Mouse (Mus musculus) midbrain, embryonic 12.5 days (tissue): ENCODE measurements around the gene H2-M5. TPM values are rescaled to one million over a fixed set of nuclear protein-coding genes. Genes with fewer than 3 reads are reported as not detected.
"Not testable (repeated sequence)": the region's sequence is repeated elsewhere in the genome, so short reads cannot be mapped to it uniquely, and the experiment has no call there.

Source experiments
- ATAC-seq: fragments of 200-750 bp; cut with Nextera tagmentation; 2 replicates; pipeline ENCODE4 v1.8.0; 2017; ENCODE audit warnings: low read depth, moderate TSS enrichment, moderate library complexity; ENCODE audit not compliant: low FRiP score
- H3K27ac ChIP-seq: fragments of 300-500 bp; sonication (generic); replicated peaks from 2 replicates; pipeline ENCODE4 v1.5.1; 2016; ENCODE audit warnings: mild to moderate bottlenecking
- H3K27me3 ChIP-seq: fragments of 300-500 bp; sonication (generic); 2 replicates; pipeline ENCODE4 v1.6.1; 2016; ENCODE audit warnings: mild to moderate bottlenecking
- H3K36me3 ChIP-seq: fragments of 300-500 bp; sonication (generic); 2 replicates; pipeline ENCODE4 v1.6.1; 2016
- H3K4me1 ChIP-seq: fragments of 300-500 bp; sonication (generic); 2 replicates; pipeline ENCODE4 v1.6.1; 2016
- H3K4me2 ChIP-seq: fragments of 300-500 bp; sonication (generic); replicated peaks from 2 replicates; pipeline ENCODE4 v1.6.1; 2016; ENCODE audit warnings: mild to moderate bottlenecking, moderate library complexity
- H3K4me3 ChIP-seq: fragments of 300-500 bp; sonication (generic); 2 replicates; pipeline ENCODE4 v1.5.1; 2016; ENCODE audit warnings: mild to moderate bottlenecking
- H3K9ac ChIP-seq: fragments of 300-500 bp; sonication (generic); replicated peaks from 2 replicates; pipeline ENCODE4 v1.6.1; 2016; ENCODE audit warnings: mild to moderate bottlenecking, moderate library complexity
- H3K9me3 ChIP-seq: fragments of 300-500 bp; sonication (generic); 2 replicates; pipeline ENCODE4 v1.6.1; 2016; ENCODE audit warnings: mild to moderate bottlenecking
- WGBS: fragments of 180-500 bp; shearing (Covaris S2); methylation state at CpG from one replicate; pipeline ENCODE4 v1.1.7; 2016; 5-methylcytosine and 5-hydroxymethylcytosine counted together
- polyA plus RNA-seq: library from polyadenylated mRNA; unstranded; fragments of >200 nt; fragmentation: Nextera tagmentation; extraction: Ambion mirVana; gene quantifications from 2 replicates; pipeline ENCODE4 v1.2.1, GENCODE M21; 2016

The H2-M5 gene
- polyA plus RNA-seq = 2.4 and 2.9 TPM in 2 replicates

DNA sequence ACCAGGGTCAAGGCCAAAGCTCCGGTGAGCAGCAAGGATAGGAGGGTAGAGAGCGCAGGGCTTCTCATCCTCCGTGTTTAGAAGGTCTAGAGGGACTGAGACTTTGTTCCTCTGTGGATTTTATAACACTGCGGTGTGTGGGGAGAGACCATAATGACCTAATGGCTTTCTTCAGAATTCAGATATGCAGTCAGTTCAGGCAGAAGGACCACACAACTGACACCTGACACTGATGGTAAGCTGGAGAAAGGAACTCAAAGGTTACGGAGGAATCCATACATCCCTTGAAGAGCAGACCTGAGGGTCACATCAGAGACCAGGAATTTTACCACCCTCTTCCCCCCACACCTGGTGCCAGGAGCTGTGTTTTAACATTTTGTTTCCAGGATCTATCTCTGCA, at the start of gene H2-M5:
TSS of gene H2-M5 (minus strand) at position 101 of the 400 bp plus-strand sequence.
- Histone ChIP-seq H3K4me1 (no peaks in the 10 kb centered on the region), H3K27ac (no peak within 1 kb of the TSS), H3K27me3 (peaks cover 36% of the 10 kb centered on the region), H3K9ac (no peak within 1 kb of the TSS), H3K4me2 (0 out of 2 replicates have a peak within 1 kb of the TSS, but pooled peaks have one; percentile 22), H3K9me3 (no peaks in the 10 kb centered on the region), H3K4me3 (no peak within 1 kb of the TSS), H3K36me3 (no peaks in the 10 kb centered on the region)
- WGBS = 25% methylated on average over 5 of the region's 5 CpGs
- ATAC-seq = no peak

DNA sequence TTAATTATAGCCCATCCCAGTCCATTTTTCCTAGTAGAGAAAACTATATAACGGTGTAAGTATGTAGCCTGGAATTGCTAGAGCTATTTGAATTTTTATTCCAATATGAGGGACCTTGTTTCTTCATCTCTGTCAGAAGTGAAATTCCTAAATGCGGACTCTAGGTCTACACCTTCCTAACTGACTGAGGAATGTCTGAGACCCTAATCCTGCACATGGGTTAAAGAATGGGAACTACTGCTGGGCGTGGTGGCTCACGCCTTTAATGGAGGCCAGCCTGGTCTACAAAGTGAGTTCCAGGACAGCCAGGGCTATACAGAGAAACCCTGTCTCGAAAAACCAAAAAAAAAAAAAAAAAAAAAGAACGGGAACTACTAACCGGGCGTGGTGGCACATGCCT, 39.8 kb upstream of the H2-M5 start:
- WGBS = 61% methylated on average over 8 of the region's 8 CpGs
- peak; percentile 47 for ATAC-seq
- Histone ChIP-seq H3K27me3 (no peaks in the 10 kb centered on the region), H3K36me3 (no peaks in the 10 kb centered on the region), H3K4me3 (peak overlapping the region; percentile 42), H3K9me3 (no peaks in the 10 kb centered on the region), H3K4me1 (0 out of 2 replicates have a peak, but pooled peaks cover 3% of the 10 kb centered on the region), H3K27ac (peak overlapping the region; percentile 98), H3K9ac (peak overlapping the region; percentile 59), H3K4me2 (peak overlapping the region; percentile 57)

DNA sequence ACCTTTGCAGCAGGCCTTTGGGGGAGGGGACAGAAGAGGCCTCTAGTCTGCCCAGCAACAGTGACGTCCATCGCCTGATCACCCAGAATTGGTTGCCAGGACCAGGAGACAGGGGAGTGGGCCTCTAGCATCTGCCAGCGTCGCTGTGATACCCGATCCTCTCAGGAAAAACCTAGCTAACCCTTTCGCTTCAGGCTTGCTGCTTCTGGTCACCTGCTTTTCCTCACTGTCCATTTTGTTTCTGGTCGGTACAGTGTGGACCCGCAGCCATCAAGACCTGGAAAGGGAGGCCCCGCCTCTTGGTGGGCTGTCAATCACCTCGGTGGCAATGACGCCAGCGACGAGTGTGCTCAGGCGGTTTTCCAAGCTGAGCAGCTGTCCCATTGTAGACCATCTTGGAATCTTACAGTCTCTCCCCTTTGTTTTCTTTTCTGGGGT, 39.4 kb upstream of the H2-M5 start:
- Histone ChIP-seq H3K27ac (peak overlapping the region; percentile 98), H3K9ac (peak overlapping the region; percentile 59), H3K9me3 (no peaks in the 10 kb centered on the region), H3K4me1 (0 out of 2 replicates have a peak, but pooled peaks cover 3% of the 10 kb centered on the region), H3K27me3 (no peaks in the 10 kb centered on the region), H3K4me3 (peak overlapping the region; percentile 42), H3K4me2 (peak overlapping the region; percentile 57), H3K36me3 (no peaks in the 10 kb centered on the region)
- WGBS = under 1% methylated on average over 14 of the region's 14 CpGs
- peak; percentile 99 for ATAC-seq

DNA sequence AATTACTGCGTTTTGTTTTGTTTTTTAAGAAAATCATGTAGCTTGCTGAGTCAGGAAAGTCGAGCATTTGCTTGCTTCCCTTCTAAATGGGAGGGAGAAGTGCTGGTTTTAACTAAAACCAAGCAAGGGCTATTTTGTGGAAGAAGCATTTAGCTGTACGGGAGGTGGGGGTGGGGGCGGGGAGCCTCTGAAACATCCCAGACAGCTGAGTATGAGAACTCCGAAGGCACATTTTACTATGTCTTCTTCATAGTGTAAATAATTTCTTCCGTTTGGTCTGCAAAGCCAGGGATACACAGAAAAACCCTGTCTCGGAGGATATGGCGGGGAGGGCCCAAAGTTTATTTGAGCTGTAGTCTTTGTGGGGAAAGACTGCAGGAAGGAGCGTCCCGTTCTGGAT, 38.9 kb upstream of the H2-M5 start:
- no peak; the same call in 1 of the 2 replicates for ATAC-seq
- Histone ChIP-seq H3K4me1 (0 out of 2 replicates have a peak, but pooled peaks cover 3% of the 10 kb centered on the region), H3K9me3 (no peaks in the 10 kb centered on the region), H3K4me2 (peak overlapping the region; percentile 57), H3K27ac (peak overlapping the region; percentile 98), H3K9ac (peak overlapping the region; percentile 59), H3K4me3 (peak overlapping the region; percentile 42), H3K27me3 (no peaks in the 10 kb centered on the region), H3K36me3 (no peaks in the 10 kb centered on the region)
- WGBS = 4% methylated on average over 10 of the region's 10 CpGs

- H3K36me3 ChIP-seq = no peaks in the 10 kb centered on the region
- H3K27ac ChIP-seq = peak overlapping the region; percentile 98; the same call in 1 of the 2 replicates
- no peak for ATAC-seq
- H3K4me2 ChIP-seq = no peak overlapping the region
- H3K27me3 ChIP-seq = no peaks in the 10 kb centered on the region
- WGBS = 94% methylated on average over 4 of the region's 4 CpGs
- H3K9ac ChIP-seq = no peak overlapping the region
- 0 out of 2 replicates have a peak, but pooled peaks cover 3% of the 10 kb centered on the region for H3K4me1 ChIP-seq
- no peak overlapping the region for H3K4me3 ChIP-seq
- H3K9me3 ChIP-seq = no peaks in the 10 kb centered on the region
Measured at GRCm38 (mm10) chr17:37027486-37027885, 38.1 kb upstream of the H2-M5 start.

DNA sequence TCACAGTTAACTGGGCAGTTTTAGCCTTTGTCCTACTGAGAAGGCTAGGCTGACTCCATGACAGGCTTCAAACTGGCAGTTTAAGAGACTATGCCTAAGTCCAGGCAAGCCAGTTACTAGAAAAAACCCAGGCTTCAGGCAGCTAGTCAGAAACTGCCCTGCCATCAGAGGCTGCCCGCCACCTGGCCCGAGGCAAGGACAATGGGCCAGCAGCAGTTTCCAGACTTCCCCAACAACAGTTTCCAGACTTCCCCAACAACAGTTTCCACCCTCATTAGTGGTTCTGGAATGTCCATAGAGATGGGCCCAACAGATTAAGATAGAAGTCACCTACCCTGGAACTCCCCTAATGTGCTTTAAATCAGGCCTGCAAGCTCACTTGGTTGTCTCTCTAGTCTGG, 37.1 kb upstream of the H2-M5 start:
- Histone ChIP-seq H3K4me2 (no peak overlapping the region), H3K27me3 (no peaks in the 10 kb centered on the region), H3K4me3 (no peak overlapping the region), H3K27ac (no peak overlapping the region), H3K9ac (no peak overlapping the region), H3K9me3 (no peaks in the 10 kb centered on the region), H3K4me1 (0 out of 2 replicates have a peak, but pooled peaks cover 3% of the 10 kb centered on the region), H3K36me3 (no peaks in the 10 kb centered on the region)
- ATAC-seq = no peak
- 80% methylated on average over 2 of the region's 2 CpGs for WGBS

DNA sequence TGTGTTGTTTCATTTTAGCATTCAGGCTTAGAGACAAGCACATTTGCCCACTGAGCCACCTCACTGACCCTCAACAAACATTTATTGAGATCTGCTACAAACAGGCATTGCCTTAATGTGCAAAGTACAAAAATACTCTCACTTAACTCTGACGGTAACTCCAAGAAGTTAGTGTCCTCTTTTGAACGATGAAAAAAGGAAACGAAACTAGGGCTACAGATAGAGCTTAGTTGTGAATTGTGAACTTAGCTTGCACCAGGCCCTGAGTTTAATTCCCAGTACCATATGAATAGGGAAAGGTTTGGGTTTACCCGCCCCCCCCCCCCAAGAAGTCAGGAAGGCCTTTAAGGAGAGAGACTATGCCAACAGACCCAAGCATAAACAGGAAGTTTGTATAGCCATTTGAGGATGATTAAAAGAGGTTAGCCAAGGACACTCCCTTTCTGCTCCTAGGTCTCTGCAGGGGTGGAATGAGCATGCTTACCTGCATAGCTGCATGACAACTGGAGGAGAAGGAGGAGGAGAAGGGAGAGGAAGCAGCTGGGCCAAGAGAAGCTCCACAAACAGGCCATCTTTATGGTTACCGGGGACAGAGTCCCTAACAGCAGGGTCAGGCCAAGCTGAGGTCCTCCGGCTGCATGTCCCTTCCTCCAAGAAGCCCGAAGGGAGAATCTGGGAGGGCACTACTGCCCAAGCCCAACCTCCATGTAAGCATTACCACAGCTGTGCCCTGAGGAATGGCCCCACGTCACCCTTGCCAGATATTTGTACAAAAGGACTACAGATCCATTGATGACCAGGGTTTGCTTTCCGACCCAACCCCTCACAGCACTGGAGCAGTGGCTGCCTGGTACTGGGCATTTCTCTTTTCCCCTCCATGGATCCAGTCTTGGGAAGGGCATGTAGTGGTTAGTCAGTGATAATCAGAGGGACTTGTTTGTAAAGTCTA, 33.6 kb upstream of the H2-M5 start, which contains the start of gene Mog:
TSS of gene Mog (minus strand) at position 771 of the 949 bp plus-strand sequence.
- Histone ChIP-seq H3K9ac (no peak within 1 kb of the TSS), H3K36me3 (no peaks in the 10 kb centered on the region), H3K9me3 (no peaks in the 10 kb centered on the region), H3K27ac (no peak within 1 kb of the TSS), H3K4me2 (no peak within 1 kb of the TSS), H3K4me1 (no peaks in the 10 kb centered on the region), H3K27me3 (no peaks in the 10 kb centered on the region), H3K4me3 (no peak within 1 kb of the TSS)
- 75% methylated on average over 9 of the region's 9 CpGs for WGBS
- ATAC-seq = no peak

DNA sequence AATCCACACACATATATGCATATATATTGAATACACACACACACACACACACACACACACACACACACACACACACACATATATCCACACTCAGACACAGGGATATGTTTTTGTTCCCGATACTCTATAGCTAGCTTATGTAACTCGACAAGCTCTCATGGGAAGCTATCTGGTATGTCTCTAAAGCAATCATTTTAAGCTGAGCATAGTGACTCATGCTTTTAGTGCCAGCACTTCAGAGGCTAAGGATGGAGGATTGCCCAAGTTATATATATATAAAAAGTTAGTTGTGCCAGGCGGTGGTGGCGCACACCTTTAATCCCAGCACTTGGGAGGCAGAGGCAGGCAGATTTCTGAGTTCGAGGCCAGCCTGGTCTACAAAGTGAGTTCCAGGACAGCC, 29.9 kb upstream of the H2-M5 start:
- 93% methylated on average over 5 of the region's 5 CpGs for WGBS
- H3K9me3 ChIP-seq, H3K9ac ChIP-seq: not testable (repeated sequence)

DNA sequence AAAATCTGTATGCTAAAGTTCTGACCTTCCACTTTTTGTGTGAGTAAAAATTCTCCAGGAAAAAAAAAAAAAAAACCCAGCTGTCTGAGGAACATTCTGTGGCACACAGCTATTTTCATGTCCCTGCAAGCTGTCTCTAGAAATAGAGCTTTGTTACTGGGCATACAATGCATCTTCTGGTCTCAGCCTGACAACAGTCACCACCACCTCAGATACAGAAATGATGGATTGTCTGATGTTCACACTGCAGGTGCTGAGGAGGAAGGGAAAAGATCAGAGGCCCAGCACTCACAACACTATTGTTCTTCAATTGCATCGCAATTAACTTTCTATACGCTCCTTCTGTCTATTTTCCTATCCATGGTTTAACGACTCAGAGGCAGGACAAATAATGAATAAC, 29.0 kb upstream of the H2-M5 start:
- no peak for ATAC-seq
- Histone ChIP-seq H3K4me2 (no peak overlapping the region), H3K4me3 (no peak overlapping the region), H3K27me3 (no peaks in the 10 kb centered on the region), H3K9ac (no peak overlapping the region), H3K4me1 (no peaks in the 10 kb centered on the region), H3K9me3 (no peaks in the 10 kb centered on the region), H3K27ac (no peak overlapping the region), H3K36me3 (no peaks in the 10 kb centered on the region)
- WGBS = 80% methylated on average over 3 of the region's 3 CpGs

More for the DNA sequence above, 29.9 kb upstream of the H2-M5 start:
- not testable (repeated sequence) for H3K4me1 ChIP-seq, ATAC-seq, H3K27ac ChIP-seq, H3K27me3 ChIP-seq, H3K4me3 ChIP-seq, H3K36me3 ChIP-seq, H3K4me2 ChIP-seq

DNA sequence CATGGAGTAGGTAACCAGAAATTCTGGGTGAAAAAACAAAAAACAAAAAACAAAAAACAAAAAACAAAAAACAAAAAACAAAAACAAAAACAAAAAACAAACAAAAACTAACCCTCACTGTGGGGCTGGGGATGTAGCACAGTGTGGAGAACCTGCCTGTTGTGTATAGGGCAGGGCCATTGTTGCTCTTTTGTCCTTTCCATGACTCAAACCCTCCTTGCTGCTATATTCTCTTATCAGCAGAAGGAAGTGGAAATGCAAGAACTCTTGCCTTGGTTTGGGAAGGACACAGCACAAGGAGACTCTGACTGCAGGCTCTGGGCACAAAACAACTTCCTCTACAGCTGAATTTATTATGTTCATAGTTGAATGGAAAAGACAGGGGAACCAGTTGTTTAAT, 27.0 kb upstream of the H2-M5 start:
- H3K4me1 ChIP-seq = no peaks in the 10 kb centered on the region
- H3K4me2 ChIP-seq = no peak overlapping the region
- ATAC-seq = no peak
- no peak overlapping the region for H3K27ac ChIP-seq
- H3K27me3 ChIP-seq = no peaks in the 10 kb centered on the region
- H3K9me3 ChIP-seq = no peaks in the 10 kb centered on the region
- no peak overlapping the region for H3K9ac ChIP-seq
- peaks cover 4% of the 10 kb centered on the region for H3K36me3 ChIP-seq
- H3K4me3 ChIP-seq = no peak overlapping the region

- Histone ChIP-seq H3K27ac (no peak overlapping the region), H3K4me3 (no peak overlapping the region), H3K36me3 (peaks cover 45% of the 10 kb centered on the region), H3K9ac (no peak overlapping the region), H3K27me3 (no peaks in the 10 kb centered on the region), H3K4me2 (no peak overlapping the region), H3K9me3 (no peaks in the 10 kb centered on the region), H3K4me1 (no peaks in the 10 kb centered on the region)
- ATAC-seq = no peak
- whole genome bisulfite sequencing = 80% methylated on average over 5 of the region's 5 CpGs
Measured at GRCm38 (mm10) chr17:37012141-37012540, 22.8 kb upstream of the H2-M5 start.

DNA sequence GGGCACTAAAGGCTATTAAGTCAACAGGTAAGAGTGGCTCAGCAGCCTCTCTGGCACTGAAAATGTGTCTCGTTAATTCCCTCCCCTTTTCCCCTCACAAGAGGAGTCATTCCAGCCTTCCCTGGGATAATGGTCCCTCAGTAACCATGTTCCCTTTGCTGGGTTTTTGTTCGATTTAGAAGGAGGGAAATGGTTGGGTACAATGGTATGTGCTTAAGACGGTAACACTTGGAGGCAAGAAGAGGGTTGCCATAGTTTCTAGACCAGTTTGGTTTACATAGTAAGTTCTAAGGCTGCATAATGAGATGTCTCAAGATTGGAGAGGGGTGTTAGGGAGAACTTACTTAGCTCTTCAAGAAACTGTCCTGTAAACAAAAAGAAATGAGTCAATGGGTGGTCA, 22.4 kb upstream of the H2-M5 start:
- no peaks in the 10 kb centered on the region for H3K9me3 ChIP-seq
- no peak overlapping the region for H3K4me3 ChIP-seq
- ATAC-seq = no peak
- peaks cover 49% of the 10 kb centered on the region for H3K36me3 ChIP-seq
- no peak overlapping the region for H3K4me2 ChIP-seq
- H3K9ac ChIP-seq = no peak overlapping the region
- WGBS = 85% methylated on average over 3 of the region's 3 CpGs
- no peaks in the 10 kb centered on the region for H3K4me1 ChIP-seq
- H3K27me3 ChIP-seq = no peaks in the 10 kb centered on the region
- no peak overlapping the region for H3K27ac ChIP-seq
